Mouse (Mus musculus): Measurements from ENCODE around the gene Folr1.

The Folr1 gene

GRCm38 (mm10) chr7:101832372-101832771 is 38.2 kb downstream of the Folr1 start:
- no peak for DNase-seq (ENCODE audit: low read depth)

- DNase-seq (ENCODE audit: low read depth): no peak
These were observed 39.2 kb downstream of the Folr1 start for GRCm38 (mm10) chr7:101831437-101831836.

- DNase-seq (ENCODE audit: low read depth): no peak
These were observed 40.2 kb downstream of the Folr1 start for GRCm38 (mm10) chr7:101830373-101830772.

GRCm38 (mm10) chr7:101823758-101824630 is 46.6 kb downstream of the Folr1 start:
- DNase-seq (ENCODE audit: low read depth): no peak

- DNase-seq (ENCODE audit: low read depth): no peak
These were observed 47.5 kb downstream of the Folr1 start for GRCm38 (mm10) chr7:101822836-101823757.

GRCm38 (mm10) chr7:101821571-101822501 is 48.8 kb downstream of the Folr1 start:
- no peak for DNase-seq (ENCODE audit: low read depth)

GRCm38 (mm10) chr7:101820295-101821030 is 50.1 kb downstream of the Folr1 start:
- DNase-seq (ENCODE audit: low read depth): no peak

GRCm38 (mm10) chr7:101817861-101818401 is 52.7 kb downstream of the Folr1 start, which contains the start of gene Phox2a:
TSS of gene Phox2a (plus strand) at chr7:101818313.
- DNase-seq (ENCODE audit: low read depth): no peak

Measured in c-Kit-positive CD71-positive TER-119-negative erythroid progenitor cells, embryonic 14.5 days (primary cell).